Mouse (Mus musculus) forebrain, embryonic 15.5 days (tissue): Measurements from ENCODE around the gene Gm7138. TPM values are rescaled to one million over a fixed set of nuclear protein-coding genes. Genes with fewer than 3 reads are reported as not detected.
A peak's percentile ranks its signal among the peaks of the same experiment; 100 is the strongest.
"Not testable (repeated sequence)": the region's sequence is repeated elsewhere in the genome, so short reads cannot be mapped to it uniquely, and the experiment has no call there.

Experiments
- ATAC-seq: fragments of 200-750 bp; cut with Nextera tagmentation; replicated peaks from 2 replicates; pipeline ENCODE4 v1.8.0; 2017; ENCODE audit warnings: mild to moderate bottlenecking, moderate TSS enrichment, moderate library complexity
- H3K27ac ChIP-seq: fragments of 300-500 bp; sonication (generic); replicated peaks from 2 replicates; pipeline ENCODE4 v1.5.1; 2015; ENCODE audit warnings: mild to moderate bottlenecking, inconsistent platforms
- H3K27me3 ChIP-seq: fragments of 300-500 bp; sonication (generic); 2 replicates; pipeline ENCODE4 v1.6.1; 2015; ENCODE audit warnings: inconsistent platforms
- H3K36me3 ChIP-seq: fragments of 300-500 bp; sonication (generic); 2 replicates; pipeline ENCODE4 v1.6.1; 2015; ENCODE audit warnings: mild to moderate bottlenecking, inconsistent platforms
- H3K4me1 ChIP-seq: fragments of 300-500 bp; sonication (generic); 2 replicates; pipeline ENCODE4 v1.6.1; 2015; ENCODE audit warnings: inconsistent platforms
- H3K4me2 ChIP-seq: fragments of 300-500 bp; sonication (generic); replicated peaks from 2 replicates; pipeline ENCODE4 v1.6.1; 2015; ENCODE audit warnings: mild to moderate bottlenecking, inconsistent platforms
- H3K4me3 ChIP-seq: fragments of 300-500 bp; sonication (generic); 2 replicates; pipeline ENCODE4 v1.5.1; 2015; ENCODE audit warnings: mild to moderate bottlenecking, inconsistent platforms
- H3K9ac ChIP-seq: fragments of 300-500 bp; sonication (generic); replicated peaks from 2 replicates; pipeline ENCODE4 v1.6.1; 2015; ENCODE audit warnings: mild to moderate bottlenecking, inconsistent platforms
- H3K9me3 ChIP-seq: fragments of 300-500 bp; sonication (generic); 2 replicates; pipeline ENCODE4 v1.6.1; 2016; ENCODE audit warnings: inconsistent platforms
- WGBS: fragments of 180-500 bp; shearing (Covaris S2); methylation state at CpG from one replicate; pipeline ENCODE4 v1.1.7; 2015; ENCODE audit warnings: mixed read lengths; 5-methylcytosine and 5-hydroxymethylcytosine counted together
- polyA plus RNA-seq: library from polyadenylated mRNA; unstranded; fragments of >200 nt; fragmentation: Nextera tagmentation; extraction: Ambion mirVana; gene quantifications from 2 replicates; pipeline ENCODE4 v1.2.1, GENCODE M21; 2015

Gm7138 gene
- polyA plus RNA-seq = not detected in 2 replicates

DNA sequence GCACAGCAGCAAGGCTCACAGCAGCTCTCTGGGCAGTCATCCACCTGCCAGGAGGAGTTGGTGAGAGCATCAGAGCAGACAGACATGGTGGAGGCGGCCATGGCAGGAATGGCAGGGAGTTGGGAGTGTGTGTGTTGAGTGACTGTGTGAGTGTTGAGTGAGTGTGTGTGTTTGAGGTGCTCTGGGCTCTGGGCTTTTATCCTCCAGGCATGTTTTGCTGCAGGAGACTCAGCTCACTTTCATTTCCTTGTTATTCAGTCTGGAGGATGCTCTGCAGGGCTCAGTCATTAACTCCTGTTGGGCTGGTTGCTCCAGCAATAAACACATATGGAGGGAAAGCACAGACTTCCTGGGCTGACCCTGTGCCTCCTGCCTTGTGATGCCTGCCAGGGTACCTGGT, at the start of gene Gm7138:
Gene Gm7138 (minus strand): TSS at position 101 of the 400 bp plus-strand sequence.
- H3K27me3 ChIP-seq, H3K36me3 ChIP-seq, H3K4me2 ChIP-seq, H3K4me3 ChIP-seq, H3K9ac ChIP-seq, ATAC-seq, H3K9me3 ChIP-seq, H3K4me1 ChIP-seq, H3K27ac ChIP-seq: not testable (repeated sequence)
- WGBS = 56% methylated on average over 1 of the region's 1 CpGs

DNA sequence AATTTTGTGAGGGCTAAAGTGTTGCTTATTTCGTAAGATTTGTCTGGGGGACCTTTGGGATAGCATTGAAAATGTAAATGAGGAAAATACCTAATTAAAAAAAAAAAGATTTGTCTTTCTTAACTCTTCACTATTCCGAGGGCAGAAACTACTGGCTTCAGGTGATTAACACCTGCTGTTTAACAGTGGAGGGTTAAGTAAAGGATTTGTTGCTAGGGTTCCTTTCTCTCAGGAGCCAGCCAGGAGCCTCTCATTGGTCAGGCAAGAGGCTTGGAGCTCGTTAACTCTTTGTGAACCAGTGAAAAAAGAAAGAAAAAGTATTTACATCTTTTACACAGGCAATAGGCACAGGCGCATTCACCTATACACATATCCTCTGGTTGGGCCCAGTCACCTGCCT, 42.5 kb upstream of the Gm7138 start:
- Histone ChIP-seq H3K27me3 (no peaks in the 10 kb centered on the region), H3K4me3 (no peak overlapping the region), H3K36me3 (no peaks in the 10 kb centered on the region), H3K27ac (no peak overlapping the region), H3K4me2 (no peak overlapping the region), H3K9me3 (no peaks in the 10 kb centered on the region), H3K4me1 (no peaks in the 10 kb centered on the region), H3K9ac (no peak overlapping the region)
- WGBS = 17% methylated on average over 4 of the region's 4 CpGs
- ATAC-seq = no peak

DNA sequence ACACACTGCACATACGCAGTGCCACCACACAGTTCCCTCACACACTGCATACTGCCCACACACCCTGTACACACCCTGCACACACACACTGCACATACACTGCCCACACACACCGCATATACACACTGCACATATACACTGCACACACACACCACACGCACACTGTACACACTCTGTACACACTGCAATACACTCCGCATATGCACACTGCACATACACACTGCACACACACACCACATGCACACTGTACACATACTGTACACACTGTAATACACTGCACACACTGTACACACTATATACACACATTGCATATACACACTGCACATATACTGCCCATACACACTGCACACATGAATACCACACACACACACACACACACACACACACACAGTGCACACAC, 41.8 kb upstream of the Gm7138 start:
- H3K27me3 ChIP-seq = no peaks in the 10 kb centered on the region
- no peak for ATAC-seq
- no peaks in the 10 kb centered on the region for H3K36me3 ChIP-seq
- WGBS = 94% methylated on average over 4 of the region's 4 CpGs
- no peak overlapping the region for H3K27ac ChIP-seq
- no peak overlapping the region for H3K9ac ChIP-seq
- no peak overlapping the region for H3K4me3 ChIP-seq
- no peak overlapping the region for H3K4me2 ChIP-seq
- H3K4me1 ChIP-seq = no peaks in the 10 kb centered on the region
- no peaks in the 10 kb centered on the region for H3K9me3 ChIP-seq

DNA sequence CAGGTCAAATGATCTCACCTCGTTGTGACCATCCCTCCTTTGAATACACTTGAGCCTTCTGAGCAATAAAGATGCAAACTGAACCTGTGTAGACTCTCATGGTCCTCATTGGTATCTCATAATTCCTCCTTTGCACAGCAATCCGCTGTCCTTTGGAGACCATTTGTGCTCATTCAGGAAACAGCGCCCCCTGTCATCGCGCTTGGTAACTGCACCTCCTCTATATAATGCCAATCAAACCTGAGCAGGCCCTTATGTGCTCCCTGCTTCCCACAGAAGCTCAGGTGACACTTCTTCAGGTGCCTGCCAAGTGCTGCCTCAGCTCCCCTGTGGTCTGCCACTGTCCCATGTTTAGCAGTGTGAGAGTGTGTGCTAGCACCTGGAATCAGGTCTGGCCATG, 38.8 kb upstream of the Gm7138 start:
- Histone ChIP-seq H3K9me3 (no peaks in the 10 kb centered on the region), H3K4me3 (no peak overlapping the region), H3K9ac (no peak overlapping the region), H3K4me1 (no peaks in the 10 kb centered on the region), H3K27ac (no peak overlapping the region), H3K27me3 (no peaks in the 10 kb centered on the region), H3K36me3 (no peaks in the 10 kb centered on the region), H3K4me2 (no peak overlapping the region)
- 30% methylated on average over 5 of the region's 5 CpGs for WGBS
- ATAC-seq = no peak

DNA sequence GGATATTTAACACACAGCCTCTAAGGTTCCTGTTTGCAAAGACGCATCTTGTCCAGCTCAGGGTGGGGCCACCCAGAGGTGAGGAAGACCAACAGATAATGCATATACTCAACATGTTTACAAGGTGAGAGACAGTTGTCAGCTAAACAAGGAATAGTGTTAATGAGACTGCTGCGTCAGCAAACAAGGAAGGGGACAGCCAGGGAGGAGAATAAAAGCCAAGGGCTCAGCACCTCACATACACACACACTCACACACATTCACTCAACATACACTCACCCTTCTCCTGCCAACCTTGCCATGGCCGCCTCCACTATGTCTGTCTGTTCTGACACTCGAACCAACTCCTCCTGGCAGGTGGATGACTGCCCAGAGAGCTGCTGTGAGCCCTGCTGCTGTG, 37.6 kb upstream of the Gm7138 start, which contains the start of gene Gm2696:
Gene Gm2696 (plus strand): TSS at position 301 of the 400 bp plus-strand sequence.
- no peak within 1 kb of the TSS for H3K9ac ChIP-seq
- no peaks in the 10 kb centered on the region for H3K9me3 ChIP-seq
- no peak for ATAC-seq
- H3K36me3 ChIP-seq = no peaks in the 10 kb centered on the region
- no peak within 1 kb of the TSS for H3K4me3 ChIP-seq
- H3K4me1 ChIP-seq = no peaks in the 10 kb centered on the region
- WGBS = 45% methylated on average over 4 of the region's 4 CpGs
- no peak within 1 kb of the TSS for H3K27ac ChIP-seq
- H3K4me2 ChIP-seq = no peak within 1 kb of the TSS
- no peaks in the 10 kb centered on the region for H3K27me3 ChIP-seq

DNA sequence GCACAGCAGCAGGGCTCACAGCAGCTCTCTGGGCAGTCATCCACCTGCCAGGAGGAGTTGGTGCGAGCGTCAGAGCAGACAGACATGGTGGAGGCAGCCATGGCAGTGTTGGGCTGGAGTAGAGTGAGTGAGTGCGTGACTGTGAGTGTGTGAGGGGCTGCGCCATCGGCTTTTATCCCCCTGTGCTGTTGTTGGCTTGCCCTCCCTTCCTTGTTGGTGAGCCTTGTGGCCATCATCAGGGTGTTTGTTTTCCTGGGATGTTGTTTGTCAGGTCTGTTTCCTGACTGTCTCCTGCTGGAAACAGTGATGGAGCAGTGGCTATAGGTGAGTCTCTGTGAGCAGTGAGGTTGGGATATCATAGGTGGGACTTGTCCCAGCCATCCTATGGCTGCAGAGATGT, 35.0 kb upstream of the Gm7138 start, which contains the start of gene Gm9507:
Gene Gm9507 (minus strand): TSS at position 101 of the 400 bp plus-strand sequence.
- Histone ChIP-seq H3K36me3 (no peaks in the 10 kb centered on the region), H3K9me3 (no peaks in the 10 kb centered on the region), H3K4me1 (no peaks in the 10 kb centered on the region), H3K27me3 (no peaks in the 10 kb centered on the region), H3K27ac (no peak within 1 kb of the TSS), H3K9ac (no peak within 1 kb of the TSS), H3K4me2 (no peak within 1 kb of the TSS), H3K4me3 (no peak within 1 kb of the TSS)
- WGBS = 71% methylated on average over 5 of the region's 5 CpGs
- ATAC-seq = no peak

DNA sequence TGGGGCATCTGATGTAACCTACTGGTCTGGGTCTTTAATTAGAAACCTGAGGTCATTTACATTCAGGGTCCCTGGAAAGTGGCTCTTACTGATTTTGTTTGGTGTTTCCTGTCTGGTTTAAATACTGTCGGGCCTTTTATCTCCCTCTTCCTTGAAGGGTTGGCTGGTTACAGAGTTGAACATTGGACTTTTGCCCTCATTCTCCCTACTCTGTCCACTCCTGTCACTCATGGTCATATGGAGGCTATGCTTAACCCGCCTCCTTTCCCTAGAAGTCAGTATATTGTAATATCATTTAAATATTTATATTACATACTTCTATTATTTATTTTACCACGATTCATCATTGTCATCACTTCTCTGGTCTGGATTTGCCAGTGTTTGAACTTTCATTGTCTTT, 27.4 kb upstream of the Gm7138 start:
- no peaks in the 10 kb centered on the region for H3K27me3 ChIP-seq
- WGBS = 77% methylated on average over 3 of the region's 3 CpGs
- H3K4me3 ChIP-seq = no peak overlapping the region
- no peaks in the 10 kb centered on the region for H3K36me3 ChIP-seq
- H3K4me2 ChIP-seq = no peak overlapping the region
- no peak for ATAC-seq
- no peak overlapping the region for H3K27ac ChIP-seq
- no peaks in the 10 kb centered on the region for H3K4me1 ChIP-seq
- H3K9ac ChIP-seq = no peak overlapping the region
- H3K9me3 ChIP-seq = no peaks in the 10 kb centered on the region

DNA sequence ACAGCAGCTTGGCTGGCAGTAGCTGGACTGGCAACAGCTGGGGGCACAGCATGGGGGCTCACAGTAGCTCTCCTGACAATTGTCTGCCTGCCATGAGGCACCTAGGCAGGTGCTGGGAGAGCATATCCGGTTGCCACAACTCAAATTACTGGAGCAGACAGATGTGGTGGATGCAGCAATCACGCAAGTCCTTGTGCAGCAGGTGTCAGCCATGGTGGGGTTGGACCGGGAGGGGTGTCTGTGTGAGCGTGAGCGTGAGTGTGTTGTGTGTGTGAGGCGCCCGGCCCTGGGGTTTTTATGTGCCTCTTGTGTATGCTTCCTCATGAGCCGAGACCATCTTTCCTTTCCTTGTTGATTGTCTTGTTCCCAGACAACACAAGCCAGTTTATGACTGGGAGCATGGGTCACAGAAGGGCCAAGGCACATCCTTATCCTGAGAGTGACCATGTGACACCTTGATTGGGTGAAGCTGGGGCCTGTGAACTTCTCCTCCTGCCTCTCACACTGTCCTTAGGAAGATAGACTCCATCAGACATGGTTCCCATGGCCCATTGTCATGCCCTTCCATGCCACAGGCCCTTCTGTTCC, 22.3 kb upstream of the Gm7138 start, which contains the start of gene Gm19668:
Gene Gm19668 (minus strand): TSS at position 213 of the 588 bp plus-strand sequence.
- Histone ChIP-seq H3K36me3 (no peaks in the 10 kb centered on the region), H3K4me1 (no peaks in the 10 kb centered on the region), H3K9ac (no peak within 1 kb of the TSS), H3K4me3 (no peak within 1 kb of the TSS), H3K9me3 (no peaks in the 10 kb centered on the region), H3K27me3 (no peaks in the 10 kb centered on the region), H3K4me2 (no peak within 1 kb of the TSS), H3K27ac (peak within 1 kb of the TSS; percentile 48; the same call in 1 of the 2 replicates)
- ATAC-seq = no peak
- WGBS = 61% methylated on average over 8 of the region's 8 CpGs

DNA sequence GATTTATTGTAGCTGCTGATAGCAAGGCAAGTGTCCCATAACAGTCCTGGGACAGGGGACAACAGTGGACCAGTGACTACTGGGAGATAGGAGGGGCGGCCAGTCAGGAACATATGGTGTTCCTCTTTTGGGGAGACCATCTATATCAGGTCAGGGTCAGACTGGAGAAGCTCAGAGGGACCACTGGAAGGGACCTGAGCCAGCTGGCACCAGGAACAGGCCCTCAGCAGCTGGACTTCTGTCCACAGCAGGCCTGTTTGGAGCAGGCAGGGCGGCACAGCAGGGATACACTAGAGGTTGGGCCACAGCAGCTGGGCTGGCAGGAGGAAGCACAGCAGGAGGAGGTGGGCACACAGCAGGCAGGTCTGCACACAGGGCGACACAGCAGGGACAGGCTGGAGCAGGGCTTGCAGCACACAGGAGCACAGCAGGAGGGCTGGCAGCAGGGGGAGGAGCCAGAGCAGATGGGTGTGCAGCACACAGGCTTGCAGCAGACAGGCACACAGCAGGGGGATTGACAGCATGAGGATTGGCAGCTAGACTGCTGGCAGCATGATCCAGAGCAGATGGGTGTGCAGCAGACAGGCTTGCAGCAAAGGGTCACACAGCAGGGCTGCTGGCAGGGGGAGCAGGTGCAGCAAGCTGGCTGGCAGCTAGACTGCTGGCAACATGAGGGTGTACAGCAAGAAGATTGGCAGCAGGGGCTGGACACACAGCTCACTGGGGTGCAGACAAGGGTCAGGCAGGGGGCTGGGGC, 21.6 kb upstream of the Gm7138 start:
- H3K4me1 ChIP-seq, H3K27me3 ChIP-seq, H3K4me2 ChIP-seq, ATAC-seq, H3K9me3 ChIP-seq, H3K36me3 ChIP-seq, H3K9ac ChIP-seq, H3K4me3 ChIP-seq: not testable (repeated sequence)
- WGBS = 34% methylated on average over 3 of the region's 3 CpGs
- H3K27ac ChIP-seq = peak overlapping the region; percentile 48; the same call in 1 of the 2 replicates

DNA sequence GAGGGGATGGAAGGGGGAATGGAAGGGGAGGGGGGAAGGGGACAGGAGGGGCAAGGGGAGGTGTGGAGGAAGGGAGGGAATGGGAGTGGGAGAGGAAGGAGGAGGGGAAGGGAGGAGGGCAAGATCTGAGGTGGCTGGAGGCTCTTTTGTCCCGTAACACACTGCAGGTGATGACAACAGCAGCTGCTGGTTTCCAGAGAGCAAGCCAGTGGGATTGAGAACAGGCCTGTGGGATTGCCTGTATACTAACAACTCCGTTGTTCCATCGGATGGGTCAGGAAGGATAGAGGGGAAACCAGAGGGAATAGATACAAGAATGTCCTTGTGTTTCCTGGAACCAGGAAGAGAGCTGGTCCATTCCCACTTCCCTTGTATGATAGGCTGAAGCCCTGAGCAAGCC, 20.9 kb upstream of the Gm7138 start:
- no peak for ATAC-seq
- Histone ChIP-seq H3K4me1 (no peaks in the 10 kb centered on the region), H3K9ac (no peak overlapping the region), H3K27me3 (no peaks in the 10 kb centered on the region), H3K36me3 (no peaks in the 10 kb centered on the region), H3K27ac (peak overlapping the region; percentile 48; the same call in 1 of the 2 replicates), H3K4me3 (no peak overlapping the region), H3K9me3 (no peaks in the 10 kb centered on the region), H3K4me2 (no peak overlapping the region)
- WGBS = 15% methylated on average over 3 of the region's 3 CpGs

DNA sequence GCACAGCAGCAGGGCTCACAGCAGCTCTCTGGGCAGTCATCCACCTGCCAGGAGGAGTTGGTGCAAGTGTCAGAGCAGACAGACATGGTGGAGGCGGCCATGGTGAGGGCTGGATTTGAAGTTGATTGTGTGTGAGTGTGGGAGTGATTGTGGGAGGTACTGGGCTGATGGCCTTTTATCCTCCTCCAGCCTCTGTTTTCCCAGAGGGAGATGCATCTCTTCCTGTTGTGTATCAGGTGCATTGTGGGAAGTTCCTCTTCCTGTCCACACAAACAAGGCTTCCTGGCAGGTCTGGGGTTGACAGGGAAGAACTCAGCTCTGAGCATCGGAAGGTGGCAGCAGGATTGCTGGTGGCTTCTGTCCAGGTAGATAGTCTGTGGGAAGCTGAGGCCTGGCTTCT, 18.2 kb upstream of the Gm7138 start, which contains the start of gene Gm9639:
Gene Gm9639 (minus strand): TSS at position 101 of the 400 bp plus-strand sequence.
- Histone ChIP-seq H3K4me3 (no peak within 1 kb of the TSS), H3K36me3 (no peaks in the 10 kb centered on the region), H3K9ac (no peak within 1 kb of the TSS), H3K27me3 (no peaks in the 10 kb centered on the region), H3K4me2 (no peak within 1 kb of the TSS), H3K9me3 (no peaks in the 10 kb centered on the region), H3K4me1 (no peaks in the 10 kb centered on the region), H3K27ac (no peak within 1 kb of the TSS)
- no peak for ATAC-seq
- 58% methylated on average over 2 of the region's 2 CpGs for WGBS

DNA sequence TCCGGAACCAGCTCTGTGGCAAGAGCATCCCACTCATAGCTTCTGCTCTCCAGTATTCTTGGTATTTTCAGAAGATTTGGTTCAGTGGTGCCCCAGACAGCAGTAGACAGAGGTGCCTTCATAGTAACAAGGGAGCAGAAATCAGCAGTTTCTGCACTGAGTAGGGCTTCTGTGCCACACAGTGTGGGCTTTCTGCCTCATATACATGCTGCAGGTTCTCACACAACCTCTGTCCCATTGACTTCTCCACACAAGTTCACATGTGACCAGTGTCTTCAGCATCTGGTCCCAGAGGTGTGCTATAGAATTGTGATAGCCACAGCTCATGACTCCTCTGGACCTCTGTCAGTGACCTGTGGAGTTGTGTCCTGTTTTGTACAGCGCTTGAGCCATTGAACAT, 11.9 kb upstream of the Gm7138 start:
- WGBS = 88% methylated on average over 2 of the region's 2 CpGs
- Histone ChIP-seq H3K27me3 (no peaks in the 10 kb centered on the region), H3K9ac (no peak overlapping the region), H3K4me1 (no peaks in the 10 kb centered on the region), H3K4me2 (no peak overlapping the region), H3K27ac (no peak overlapping the region), H3K4me3 (no peak overlapping the region), H3K9me3 (no peaks in the 10 kb centered on the region), H3K36me3 (no peaks in the 10 kb centered on the region)
- ATAC-seq = no peak
